Mouse (Mus musculus): ENCODE results near the gene Hoxb6. TPM values are rescaled to one million over a fixed set of nuclear protein-coding genes. Genes with fewer than 3 reads are reported as not detected.

Hoxb6 gene
- polyA plus RNA-seq, 1 experiment = 0.50 TPM

DNA sequence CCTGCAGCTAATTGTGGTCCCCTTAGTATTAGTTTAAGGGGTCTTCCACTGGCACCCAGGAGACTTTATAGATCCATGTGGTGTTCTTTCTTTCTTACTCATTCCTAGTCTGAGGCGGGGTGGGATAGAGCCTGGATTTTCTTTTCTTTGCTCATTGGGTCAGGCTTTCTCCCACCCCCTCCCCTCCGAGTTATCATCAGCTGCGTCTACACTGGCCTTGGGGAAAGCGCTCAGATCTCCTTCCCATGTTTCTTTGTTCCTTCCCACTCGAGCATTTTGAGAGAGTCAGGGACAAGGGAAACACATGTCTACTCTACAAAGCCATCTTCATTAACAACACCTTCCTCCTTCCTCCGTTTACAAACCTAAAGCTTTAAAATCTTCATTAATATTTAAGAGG lies 44.8 kb downstream of the Hoxb6 start:
- Histone ChIP-seq H3K27me3 (ENCODE audit: control insufficient read depth, insufficient read depth, low read length) (peaks cover 22% of the 10 kb centered on the region), H3K4me1 (replicated peaks; ENCODE audit: control insufficient read depth, insufficient read depth, low read length) (no peaks in the 10 kb centered on the region), H3K27ac (ENCODE audit: control insufficient read depth, insufficient read depth, low read length) (no peak overlapping the region), H3K36me3 (ENCODE audit: control insufficient read depth, insufficient read depth, low read length) (no peaks in the 10 kb centered on the region), H3K4me3 (ENCODE audit: control insufficient read depth, insufficient read depth, low read length) (no peak overlapping the region)
- WGBS = 88% methylated on average over 6 of the region's 6 CpGs
- DNase-seq = no peak
- no peak for TF ChIP-seq POLR2A (IDR thresholded peaks at IDR 0.05; ENCODE audit: control insufficient read depth, extremely low read depth, insufficient read depth, low read length, poor library complexity)
- no peak for TF ChIP-seq CTCF (IDR thresholded peaks at IDR 0.05; ENCODE audit: borderline replicate concordance, control insufficient read depth, extremely low read depth, insufficient read depth, low read length, poor library complexity)

DNA sequence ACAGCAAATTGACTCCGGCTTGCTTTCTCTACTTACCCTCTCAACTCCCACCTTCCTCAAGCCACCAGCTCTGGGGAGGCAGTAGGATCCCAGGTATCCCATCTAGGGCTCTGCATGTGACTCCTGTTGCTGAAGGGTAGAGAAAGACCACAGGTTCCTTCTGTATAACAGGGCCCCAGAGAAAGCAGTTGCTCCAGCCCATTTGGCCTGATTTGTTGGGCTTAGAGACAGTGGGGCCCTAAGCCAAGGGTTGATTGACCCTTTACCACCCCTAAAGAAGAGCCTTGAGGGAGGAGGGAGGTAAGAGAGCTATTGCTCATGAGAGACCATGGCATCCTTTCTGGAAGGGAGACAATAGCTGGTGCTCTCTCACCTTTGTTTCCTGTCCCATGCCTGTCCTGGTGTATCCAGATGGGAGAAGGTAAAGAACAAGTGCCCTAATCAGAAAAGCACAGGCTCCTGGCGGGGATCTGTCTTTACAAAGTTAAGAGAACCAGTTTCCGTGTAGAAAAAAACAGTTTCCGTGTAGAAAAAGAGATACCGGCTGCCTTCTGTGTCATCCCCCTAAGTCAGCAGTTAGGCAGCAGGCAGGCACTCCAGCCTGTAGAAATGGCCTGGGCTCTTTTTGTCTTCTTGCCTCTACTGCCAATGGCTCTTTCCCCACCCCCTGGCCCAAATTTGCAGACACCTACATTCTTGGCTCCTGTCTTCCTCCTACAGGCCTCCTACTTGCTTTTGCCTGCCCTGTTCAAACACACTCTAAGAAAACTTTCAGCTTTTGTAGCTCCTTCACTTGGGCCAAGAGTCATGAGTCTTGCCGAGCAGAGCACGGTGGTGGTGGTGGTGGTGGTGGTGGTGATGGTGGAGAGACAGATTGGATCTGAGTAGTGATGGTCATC lies 46.9 kb downstream of the Hoxb6 start:
- WGBS = 95% methylated on average over 7 of the region's 7 CpGs
- TF ChIP-seq POLR2A (IDR thresholded peaks at IDR 0.05; ENCODE audit: control insufficient read depth, extremely low read depth, insufficient read depth, low read length, poor library complexity) = no peak
- no peak for TF ChIP-seq CTCF (IDR thresholded peaks at IDR 0.05; ENCODE audit: borderline replicate concordance, control insufficient read depth, extremely low read depth, insufficient read depth, low read length, poor library complexity)
- H3K27me3 ChIP-seq (ENCODE audit: control insufficient read depth, insufficient read depth, low read length) = peaks cover 23% of the 10 kb centered on the region
- no peak overlapping the region for H3K4me3 ChIP-seq (ENCODE audit: control insufficient read depth, insufficient read depth, low read length)
- DNase-seq = no peak
- H3K4me1 ChIP-seq (replicated peaks; ENCODE audit: control insufficient read depth, insufficient read depth, low read length) = no peaks in the 10 kb centered on the region
- H3K27ac ChIP-seq (ENCODE audit: control insufficient read depth, insufficient read depth, low read length) = no peak overlapping the region
- H3K36me3 ChIP-seq (ENCODE audit: control insufficient read depth, insufficient read depth, low read length) = no peaks in the 10 kb centered on the region

DNA sequence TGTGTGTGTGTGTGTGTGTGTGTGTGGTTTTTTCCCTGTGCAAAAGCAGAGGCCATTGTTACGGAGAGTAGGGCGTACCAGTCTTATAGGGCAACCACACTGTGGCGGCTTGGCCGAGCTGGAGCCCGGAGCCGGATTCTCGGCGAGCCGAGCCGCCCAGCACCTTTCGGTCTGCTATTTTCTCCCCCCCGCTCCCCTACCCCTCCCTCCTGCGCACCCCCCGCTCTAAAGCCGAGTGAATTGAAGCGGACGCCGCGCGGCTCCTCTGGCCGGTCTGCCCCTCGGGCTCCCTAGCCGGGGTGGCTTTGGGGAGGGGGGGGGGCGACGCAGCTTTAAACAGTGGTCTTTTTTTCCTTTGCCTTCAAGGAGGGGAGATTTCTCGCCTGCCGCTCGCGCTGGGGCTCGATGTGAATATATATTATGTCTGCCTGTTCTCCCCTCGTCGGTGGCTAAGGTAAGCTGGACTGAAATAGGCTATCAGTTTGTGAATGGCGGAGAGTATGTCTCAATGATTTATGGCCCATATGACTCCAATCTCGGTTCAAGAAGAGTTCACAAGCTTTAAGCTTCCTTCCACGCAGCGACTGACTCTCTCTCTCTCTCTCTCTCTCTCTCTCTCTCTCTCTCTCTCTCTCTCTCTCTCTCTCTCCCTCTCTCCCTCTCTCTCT lies 48.6 kb downstream of the Hoxb6 start:
- Histone ChIP-seq H3K4me3 (ENCODE audit: control insufficient read depth, insufficient read depth, low read length) (no peak overlapping the region), H3K27ac (ENCODE audit: control insufficient read depth, insufficient read depth, low read length) (no peak overlapping the region), H3K36me3 (ENCODE audit: control insufficient read depth, insufficient read depth, low read length) (no peaks in the 10 kb centered on the region), H3K4me1 (replicated peaks; ENCODE audit: control insufficient read depth, insufficient read depth, low read length) (no peaks in the 10 kb centered on the region), H3K27me3 (ENCODE audit: control insufficient read depth, insufficient read depth, low read length) (peaks cover 23% of the 10 kb centered on the region)
- 4% methylated on average over 36 of the region's 36 CpGs for WGBS
- no peak for DNase-seq
- TF ChIP-seq CTCF (IDR thresholded peaks at IDR 0.05; ENCODE audit: borderline replicate concordance, control insufficient read depth, extremely low read depth, insufficient read depth, low read length, poor library complexity) (no peak), POLR2A (IDR thresholded peaks at IDR 0.05; ENCODE audit: control insufficient read depth, extremely low read depth, insufficient read depth, low read length, poor library complexity) (no peak)

DNA sequence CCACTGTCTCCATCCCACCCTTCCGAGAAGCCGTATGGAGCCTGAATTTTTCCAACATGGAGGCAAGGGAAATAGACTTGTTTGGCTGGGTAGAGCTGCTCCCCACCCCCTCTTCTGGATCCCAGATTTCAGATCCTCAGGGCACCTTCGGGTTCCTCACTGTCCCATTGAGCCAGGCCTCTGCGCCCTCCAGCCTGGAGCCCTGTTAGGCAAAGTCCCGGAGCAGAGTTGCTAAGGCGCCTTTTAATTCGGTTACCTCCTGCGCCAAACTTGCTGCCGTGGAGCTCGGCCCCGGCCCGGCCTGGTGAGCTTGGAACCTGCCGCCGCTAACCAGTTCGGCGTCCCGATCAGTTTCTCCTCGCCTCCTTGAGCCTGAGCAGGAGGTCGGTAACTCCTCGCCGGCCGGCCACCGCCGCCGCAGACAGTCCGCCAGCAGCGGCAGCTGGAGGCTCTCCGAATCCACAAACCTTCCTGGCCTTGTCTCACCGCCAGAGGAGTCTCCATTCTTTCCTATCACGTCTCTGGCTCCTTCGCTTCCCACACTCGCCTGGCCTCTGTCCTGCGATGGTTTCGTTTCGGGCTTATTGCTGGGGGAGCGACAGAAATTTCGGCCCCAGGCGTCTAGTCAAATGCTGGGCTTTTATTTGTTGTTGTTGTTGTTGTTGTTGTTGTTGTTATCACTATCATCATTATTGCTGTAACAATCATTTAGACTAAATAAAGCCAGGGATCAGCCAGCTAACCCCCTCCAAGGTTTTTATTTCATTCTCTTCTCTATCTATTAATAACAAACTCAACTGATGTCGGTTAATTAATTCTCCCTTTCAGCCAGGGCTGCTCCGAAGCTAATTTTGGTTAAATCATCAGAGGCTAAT lies 49.7 kb downstream of the Hoxb6 start:
- no peak overlapping the region for H3K27ac ChIP-seq (ENCODE audit: control insufficient read depth, insufficient read depth, low read length)
- H3K36me3 ChIP-seq (ENCODE audit: control insufficient read depth, insufficient read depth, low read length) = no peaks in the 10 kb centered on the region
- H3K4me3 ChIP-seq (ENCODE audit: control insufficient read depth, insufficient read depth, low read length) = no peak overlapping the region
- peaks cover 23% of the 10 kb centered on the region for H3K27me3 ChIP-seq (ENCODE audit: control insufficient read depth, insufficient read depth, low read length)
- no peaks in the 10 kb centered on the region for H3K4me1 ChIP-seq (replicated peaks; ENCODE audit: control insufficient read depth, insufficient read depth, low read length)
- no peak for DNase-seq
- WGBS = 83% methylated on average over 40 of the region's 40 CpGs
- TF ChIP-seq POLR2A (IDR thresholded peaks at IDR 0.05; ENCODE audit: control insufficient read depth, extremely low read depth, insufficient read depth, low read length, poor library complexity) = no peak
- no peak for TF ChIP-seq CTCF (IDR thresholded peaks at IDR 0.05; ENCODE audit: borderline replicate concordance, control insufficient read depth, extremely low read depth, insufficient read depth, low read length, poor library complexity)

DNA sequence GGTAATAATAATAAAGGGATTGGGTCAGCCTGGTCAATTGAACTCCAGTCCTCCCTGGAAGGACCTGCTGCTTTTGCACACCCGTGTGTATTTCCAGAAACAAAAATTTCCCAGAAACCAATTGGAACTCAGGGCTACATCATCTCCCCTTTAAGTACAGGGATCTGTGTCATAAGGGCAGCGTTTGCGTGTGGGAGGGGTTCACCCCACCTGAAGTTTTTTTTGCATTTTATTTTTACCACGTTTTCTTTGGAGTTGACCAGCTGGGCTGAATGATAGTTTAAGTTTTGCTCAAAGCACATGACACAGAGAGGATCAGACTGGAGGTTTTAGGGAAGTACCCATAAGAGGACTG lies 50.3 kb downstream of the Hoxb6 start:
- 74% methylated on average over 4 of the region's 4 CpGs for WGBS
- DNase-seq = no peak
- H3K27ac ChIP-seq (ENCODE audit: control insufficient read depth, insufficient read depth, low read length) = no peak overlapping the region
- no peak overlapping the region for H3K4me3 ChIP-seq (ENCODE audit: control insufficient read depth, insufficient read depth, low read length)
- no peaks in the 10 kb centered on the region for H3K4me1 ChIP-seq (replicated peaks; ENCODE audit: control insufficient read depth, insufficient read depth, low read length)
- TF ChIP-seq POLR2A (IDR thresholded peaks at IDR 0.05; ENCODE audit: control insufficient read depth, extremely low read depth, insufficient read depth, low read length, poor library complexity) (no peak), CTCF (IDR thresholded peaks at IDR 0.05; ENCODE audit: borderline replicate concordance, control insufficient read depth, extremely low read depth, insufficient read depth, low read length, poor library complexity) (no peak)
- peaks cover 23% of the 10 kb centered on the region for H3K27me3 ChIP-seq (ENCODE audit: control insufficient read depth, insufficient read depth, low read length)
- H3K36me3 ChIP-seq (ENCODE audit: control insufficient read depth, insufficient read depth, low read length) = no peaks in the 10 kb centered on the region

DNA sequence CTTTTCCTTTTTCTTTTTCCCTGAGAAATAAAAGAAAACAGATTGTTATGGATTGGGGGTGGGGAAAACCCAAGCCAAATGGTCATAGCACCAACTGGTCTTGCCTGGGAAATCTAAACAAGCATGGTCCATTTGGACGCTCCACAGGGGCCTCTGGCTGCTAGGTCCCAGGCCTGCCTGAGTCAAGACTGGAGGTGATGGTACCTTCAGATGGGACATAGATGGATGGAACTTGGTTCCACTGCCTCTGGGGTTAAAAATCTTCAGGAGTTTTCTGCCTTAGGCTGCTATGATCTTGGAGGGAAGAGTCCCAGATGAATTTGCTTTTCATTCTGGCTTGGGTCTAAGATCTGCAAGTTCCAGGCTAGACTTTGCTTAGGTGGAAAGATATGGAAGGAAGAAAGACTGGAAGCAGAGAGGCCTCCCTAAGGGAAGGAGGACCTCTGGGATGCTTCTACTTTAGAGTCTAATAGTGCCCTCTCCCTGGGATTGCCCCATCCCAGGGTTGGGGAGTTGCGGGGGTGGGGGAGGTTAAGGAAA lies 51.0 kb downstream of the Hoxb6 start:
- H3K4me1 ChIP-seq (replicated peaks; ENCODE audit: control insufficient read depth, insufficient read depth, low read length) = no peaks in the 10 kb centered on the region
- DNase-seq = no peak
- TF ChIP-seq POLR2A (IDR thresholded peaks at IDR 0.05; ENCODE audit: control insufficient read depth, extremely low read depth, insufficient read depth, low read length, poor library complexity) = no peak
- no peak for TF ChIP-seq CTCF (IDR thresholded peaks at IDR 0.05; ENCODE audit: borderline replicate concordance, control insufficient read depth, extremely low read depth, insufficient read depth, low read length, poor library complexity)
- peaks cover 23% of the 10 kb centered on the region for H3K27me3 ChIP-seq (ENCODE audit: control insufficient read depth, insufficient read depth, low read length)
- WGBS = 96% methylated on average over 2 of the region's 2 CpGs
- H3K36me3 ChIP-seq (ENCODE audit: control insufficient read depth, insufficient read depth, low read length) = no peaks in the 10 kb centered on the region
- no peak overlapping the region for H3K4me3 ChIP-seq (ENCODE audit: control insufficient read depth, insufficient read depth, low read length)
- no peak overlapping the region for H3K27ac ChIP-seq (ENCODE audit: control insufficient read depth, insufficient read depth, low read length)
